Mouse (Mus musculus) ES-E14 (cell line): ENCODE measurements around the gene Lyrm7. TPM values are rescaled to one million over a fixed set of nuclear protein-coding genes. Genes with fewer than 3 reads are reported as not detected.

Experiments
- DNase-seq: peaks from one replicate; pipeline ENCODE4 v3.0.0-alpha.2; 2013; ENCODE audit warnings: low read depth, low spot score
- H3K27ac ChIP-seq: 2 replicates; pipeline ENCODE4 v1.5.1; 2012; ENCODE audit warnings: low read depth, mild to moderate bottlenecking, low read length, moderate library complexity, mixed read lengths; ENCODE audit not compliant: poor library complexity, insufficient read depth, severe bottlenecking
- H3K36me3 ChIP-seq: 2 replicates; pipeline ENCODE4 v1.6.1; 2012; ENCODE audit warnings: mild to moderate bottlenecking, low read length, moderate library complexity, mixed read lengths; ENCODE audit not compliant: control insufficient read depth, poor library complexity, insufficient read depth, severe bottlenecking
- H3K4me1 ChIP-seq, 2 experiments: fragments of 150-350 bp in 1 of 2; sonication (generic) in 1 of 2; 2 replicates each; pipeline ENCODE4 v1.6.1; 2012; ENCODE audit warnings: low read length in 2 of 2, mild to moderate bottlenecking in 1 of 2, mixed read lengths in 1 of 2; ENCODE audit not compliant: control insufficient read depth in 2 of 2, insufficient read depth in 2 of 2, poor library complexity in 1 of 2
- H3K4me3 ChIP-seq, 2 experiments: fragments of 150-350 bp in 1 of 2; sonication (generic) in 1 of 2; 2 replicates each; pipeline ENCODE4 v1.5.1; 2012; ENCODE audit warnings: low read length in 2 of 2, low read depth in 1 of 2, mild to moderate bottlenecking in 1 of 2, mixed read lengths in 1 of 2; ENCODE audit not compliant: insufficient read depth in 1 of 2, poor library complexity in 1 of 2, severe bottlenecking in 1 of 2
- H3K9ac ChIP-seq: 2 replicates; pipeline ENCODE4 v1.6.1; 2012; ENCODE audit warnings: low read depth, mild to moderate bottlenecking, low read length, mixed read lengths; ENCODE audit not compliant: poor library complexity, insufficient read depth, severe bottlenecking
- H3K9me3 ChIP-seq: fragments of 150-350 bp; sonication (generic); 2 replicates; pipeline ENCODE4 v1.6.1; 2012; ENCODE audit warnings: low read depth, mild to moderate bottlenecking, low read length; ENCODE audit not compliant: control insufficient read depth, insufficient read depth
- CHD2 ChIP-seq: IDR thresholded peaks from 2 replicates; pipeline ENCODE4 v1.6.1; 2014; ENCODE audit warnings: mild to moderate bottlenecking, low read depth, low read length, inconsistent platforms
- HCFC1 ChIP-seq: IDR thresholded peaks from 2 replicates; pipeline ENCODE4 v1.6.1; 2012; ENCODE audit warnings: low read length, inconsistent platforms, borderline replicate concordance; ENCODE audit not compliant: insufficient read depth
- MAFK ChIP-seq: IDR thresholded peaks from 2 replicates; pipeline ENCODE4 v1.6.1; 2014; ENCODE audit warnings: mild to moderate bottlenecking, low read depth, low read length, inconsistent platforms; ENCODE audit not compliant: insufficient read depth
- ZC3H11A ChIP-seq: IDR thresholded peaks from 2 replicates; pipeline ENCODE4 v1.6.1; 2012; ENCODE audit warnings: low read depth, mild to moderate bottlenecking, inconsistent platforms, low read length, borderline replicate concordance
- ZNF384 ChIP-seq: IDR thresholded peaks from 2 replicates; pipeline ENCODE4 v1.6.1; 2012; ENCODE audit warnings: low read depth, low read length, inconsistent platforms
- in situ Hi-C, 2 experiments: fragments of 600-800 bp; cut with MboI; formaldehyde crosslinking; loops; one replicate each; pipeline ENCODE4 v1.15.1; 2025; ENCODE audit warnings: low sequenced_read_pairs in 2 of 2, inconsistent platforms in 1 of 2; ENCODE audit not compliant: unreplicated experiment in 2 of 2
- total RNA-seq: library from RNA; depleted of rRNA; stranded (reverse); fragments of 300-350 nt; gene quantifications from 2 replicates; pipeline ENCODE4 v1.2.3, GENCODE M21; 2012

The Lyrm7 gene
- total RNA-seq, 1 experiment: 0.98 TPM

- Histone ChIP-seq H3K27ac (no peak overlapping the region), H3K4me3 (no peak overlapping the region), H3K36me3 (no peaks in the 10 kb centered on the region), H3K9me3 (no peaks in the 10 kb centered on the region), H3K4me1 (no peaks in the 10 kb centered on the region), H3K9ac (no peak overlapping the region)
- no peak for DNase-seq
- TF ChIP-seq ZNF384 (no peak), ZC3H11A (no peak), MAFK (no peak), CHD2 (no peak), HCFC1 (no peak)
- in situ Hi-C loops: no loop called here
Observed at GRCm38 (mm10) chr11:54825774-54826173, 34.9 kb downstream of the Lyrm7 start.

- no peak for DNase-seq
- Histone ChIP-seq H3K9ac (no peak overlapping the region), H3K4me3 (no peak overlapping the region)
Observed at GRCm38 (mm10) chr11:54823467-54823866, 37.2 kb downstream of the Lyrm7 start.

GRCm38 (mm10) chr11:54819489-54819888 lies 41.2 kb downstream of the Lyrm7 start:
- no peak for DNase-seq
- in situ Hi-C loops: no loop called here
- H3K36me3 ChIP-seq: no peaks in the 10 kb centered on the region

More at GRCm38 (mm10) chr11:54823467-54823866, 37.2 kb downstream of the Lyrm7 start:
- no peak overlapping the region for H3K27ac ChIP-seq
- in situ Hi-C loops: no loop called here
- H3K4me1 ChIP-seq: peaks cover 0 to 4% of the 10 kb centered on the region in 2 experiments; a peak in 1 of 4 replicates
- H3K9me3 ChIP-seq: no peaks in the 10 kb centered on the region
- TF ChIP-seq CHD2 (no peak), HCFC1 (no peak), MAFK (no peak), ZNF384 (no peak), ZC3H11A (no peak)
- no peaks in the 10 kb centered on the region for H3K36me3 ChIP-seq

GRCm38 (mm10) chr11:54817449-54817848 lies 43.3 kb downstream of the Lyrm7 start:
- Histone ChIP-seq H3K4me3 (no peak overlapping the region), H3K4me1 (peaks cover 0 to 4% of the 10 kb centered on the region in 2 experiments; a peak in 1 of 4 replicates), H3K9me3 (no peaks in the 10 kb centered on the region), H3K36me3 (no peaks in the 10 kb centered on the region), H3K27ac (no peak overlapping the region), H3K9ac (no peak overlapping the region)
- TF ChIP-seq CHD2 (no peak), MAFK (no peak), ZNF384 (no peak), ZC3H11A (no peak), HCFC1 (no peak)
- no peak for DNase-seq
- in situ Hi-C loops: no loop called here

More at GRCm38 (mm10) chr11:54819489-54819888, 41.2 kb downstream of the Lyrm7 start:
- H3K9ac ChIP-seq: no peak overlapping the region
- H3K4me3 ChIP-seq: no peak overlapping the region; a peak in 1 of 4 replicates
- H3K27ac ChIP-seq: no peak overlapping the region
- H3K9me3 ChIP-seq: no peaks in the 10 kb centered on the region
- TF ChIP-seq MAFK: no peak
- no peak for TF ChIP-seq ZC3H11A
- TF ChIP-seq HCFC1: no peak
- no peak for TF ChIP-seq CHD2
- no peak for TF ChIP-seq ZNF384
- peaks cover 0 to 4% of the 10 kb centered on the region in 2 experiments; a peak in 1 of 4 replicates for H3K4me1 ChIP-seq

- no peak for DNase-seq
- TF ChIP-seq ZC3H11A: no peak
- TF ChIP-seq CHD2: no peak
- no peak for TF ChIP-seq MAFK
- no peak for TF ChIP-seq HCFC1
- no peak for TF ChIP-seq ZNF384
Observed at GRCm38 (mm10) chr11:54815659-54816058, 45.1 kb downstream of the Lyrm7 start.

More at GRCm38 (mm10) chr11:54815659-54816058, 45.1 kb downstream of the Lyrm7 start:
- in situ Hi-C loops: no loop called here
- no peaks in the 10 kb centered on the region for H3K9me3 ChIP-seq
- H3K4me3 ChIP-seq: no peak overlapping the region
- no peak overlapping the region for H3K27ac ChIP-seq
- peaks cover 0 to 4% of the 10 kb centered on the region in 2 experiments; a peak in 1 of 4 replicates for H3K4me1 ChIP-seq
- no peaks in the 10 kb centered on the region for H3K36me3 ChIP-seq
- H3K9ac ChIP-seq: no peak overlapping the region
